Mouse (Mus musculus) heart, postnatal 25 days (tissue): ENCODE data around the gene Cd164l2. TPM values are rescaled to one million over a fixed set of nuclear protein-coding genes. Genes with fewer than 3 reads are reported as not detected.

Source experiments
- DNase-seq: peaks from one replicate; pipeline ENCODE4 v3.0.0; 2022; ENCODE audit warnings: low spot score
- intact Hi-C: fragments of 180-260 bp; cut with DNase I; formaldehyde crosslinking; loops from one replicate; pipeline ENCODE4 v1.15.1; 2025
- microRNA-seq: library from miRNA; unstranded; fragments of <30 nt; microRNA quantifications from one replicate; pipeline ENCODE4 v1.2.0, GENCODE M21; 2022
- total RNA-seq, 2 experiments: library from RNA; stranded (reverse); gene quantifications; 2 replicates each; pipeline ENCODE4 v1.2.3; 2021

Gene Cd164l2
- total RNA-seq, 2 experiments from 2014 or later = 0.53 TPM; not detected in 1

DNA sequence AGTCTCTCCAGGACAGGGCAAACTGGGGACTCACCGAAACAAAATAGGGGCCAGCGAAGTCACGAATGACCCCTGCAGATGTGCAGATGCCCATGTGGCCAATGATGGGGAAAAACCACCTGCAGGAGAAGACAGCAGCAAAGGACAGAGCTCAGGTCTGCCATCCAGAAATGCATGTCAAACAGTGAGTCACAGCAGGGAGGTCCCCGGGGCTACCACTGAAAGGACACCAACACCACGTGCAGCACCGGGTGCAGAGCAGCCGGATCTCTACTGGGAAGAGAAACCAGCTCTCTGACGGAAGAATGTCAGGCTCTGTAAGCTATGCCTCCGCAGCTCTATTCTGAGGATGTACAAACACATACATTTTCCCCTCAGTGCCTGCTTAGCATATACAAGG, 59.0 kb downstream of the Cd164l2 start:
- intact Hi-C loops = no loop called here

More for the DNA sequence above, 59.0 kb downstream of the Cd164l2 start:
- no peak for DNase-seq

Small RNAs within 50 kb of the gene (microRNA-seq; reads per million reads assigned to microRNA genes)
- gene Mir7017 = not detected

Other genes starting within 250 kb of the Cd164l2 start
- gene Fgr, start 238.0 kb upstream of the Cd164l2 start, total RNA-seq = under 1 TPM; 0.26 to 0.39 TPM
- 10 to 100 TPM; 43.2 to 50.4 TPM for gene Ahdc1, start 200.9 kb upstream of the Cd164l2 start, total RNA-seq
- gene Wasf2, start 81.6 kb upstream of the Cd164l2 start, total RNA-seq = 100 to 1,000 TPM in 1 of 2 experiments, 10 to 100 TPM in 1; 77.7 to 110 TPM
- under 1 TPM in 1 of 2 experiments, not detected in 1; 0.22 TPM for gene Gpr3, start 405 bp downstream of the Cd164l2 start, total RNA-seq
- gene Map3k6, start 28.7 kb downstream of the Cd164l2 start, total RNA-seq = 10 to 100 TPM; 10.8 to 20.1 TPM
- gene Sytl1, start 51.0 kb downstream of the Cd164l2 start, total RNA-seq = under 1 TPM; 0.36 to 0.81 TPM
- 10 to 100 TPM; 24.8 to 25.7 TPM for gene Tmem222, start 65.7 kb downstream of the Cd164l2 start, total RNA-seq
- gene Wdtc1, start 141.3 kb downstream of the Cd164l2 start, total RNA-seq = 10 to 100 TPM; 81.2 to 82.7 TPM
- 10 to 100 TPM; 16.3 to 20.0 TPM for gene Slc9a1, start 157.6 kb downstream of the Cd164l2 start, total RNA-seq